Mouse (Mus musculus) bone marrow macrophage, adult 2 months (primary cell): ENCODE results near the gene Cdh4.

Experiments
- CTCF ChIP-seq: IDR thresholded peaks from 2 replicates; pipeline ENCODE4 v1.5.1; 2012; ENCODE audit warnings: low read depth, mild to moderate bottlenecking, low read length, moderate library complexity
- POLR2A ChIP-seq: IDR thresholded peaks from 2 replicates; pipeline ENCODE4 v1.6.1; 2012; ENCODE audit warnings: mild to moderate bottlenecking, low read depth, low read length, borderline replicate concordance

- no peak for TF ChIP-seq POLR2A
- no peak for TF ChIP-seq CTCF
These were observed 427.6 kb downstream of the Cdh4 start for GRCm38 (mm10) chr2:179869871-179870270.
